Mouse (Mus musculus) intestine, postnatal 0 days (tissue): Measurements from ENCODE around the gene Mfsd12. TPM values are rescaled to one million over a fixed set of nuclear protein-coding genes. Genes with fewer than 3 reads are reported as not detected.

Source experiments
- ATAC-seq: fragments of 200-750 bp; cut with Nextera tagmentation; 2 replicates; pipeline ENCODE4 v1.8.0; 2017; ENCODE audit warnings: mild to moderate bottlenecking, moderate TSS enrichment, moderate library complexity
- H3K27ac ChIP-seq: fragments of 300-500 bp; sonication (generic); 2 replicates; pipeline ENCODE4 v1.5.1; 2014; ENCODE audit warnings: mild to moderate bottlenecking, low read depth, low read length, moderate library complexity
- H3K27me3 ChIP-seq: fragments of 300-500 bp; sonication (generic); replicated peaks from 2 replicates; pipeline ENCODE4 v1.6.1; 2014; ENCODE audit warnings: low read length, mixed read lengths; ENCODE audit not compliant: control insufficient read depth, insufficient read depth
- H3K36me3 ChIP-seq: fragments of 300-500 bp; sonication (generic); 2 replicates; pipeline ENCODE4 v1.6.1; 2014; ENCODE audit warnings: mild to moderate bottlenecking, moderate library complexity; ENCODE audit not compliant: control insufficient read depth, insufficient read depth
- H3K4me1 ChIP-seq: fragments of 300-500 bp; sonication (generic); replicated peaks from 2 replicates; pipeline ENCODE4 v1.6.1; 2014; ENCODE audit warnings: antibody characterized with exemption, low read length, mixed read lengths; ENCODE audit not compliant: control insufficient read depth, insufficient read depth
- H3K4me2 ChIP-seq: fragments of 300-500 bp; sonication (generic); replicated peaks from 2 replicates; pipeline ENCODE4 v1.6.1; 2014; ENCODE audit warnings: low read depth, mild to moderate bottlenecking, moderate library complexity
- H3K4me3 ChIP-seq: fragments of 300-500 bp; sonication (generic); 2 replicates; pipeline ENCODE4 v1.5.1; 2014; ENCODE audit warnings: low read depth, low read length
- H3K9ac ChIP-seq: fragments of 300-500 bp; sonication (generic); 2 replicates; pipeline ENCODE4 v1.6.1; 2014; ENCODE audit warnings: mild to moderate bottlenecking, low read depth, low read length
- H3K9me3 ChIP-seq: fragments of 300-500 bp; sonication (generic); 2 replicates; pipeline ENCODE4 v1.6.1; 2016; ENCODE audit warnings: mixed run types; ENCODE audit not compliant: control insufficient read depth
- CTCF ChIP-seq: sonication (generic); IDR thresholded peaks from 2 replicates; pipeline ENCODE4 v1.5.1; 2016; ENCODE audit warnings: low read depth, mild to moderate bottlenecking, control low read depth, antibody characterized with exemption, moderate library complexity
- WGBS: fragments of 180-500 bp; shearing (Covaris S2); extraction: QIAGEN DNeasy Blood & Tissue Kit; methylation state at CpG from one replicate; pipeline ENCODE4 v1.1.7; 2014; 5-methylcytosine and 5-hydroxymethylcytosine counted together
- polyA plus RNA-seq: library from polyadenylated mRNA; unstranded; fragments of >200 nt; fragmentation: Nextera tagmentation; extraction: Ambion mirVana; gene quantifications from 2 replicates; pipeline ENCODE4 v1.2.1, GENCODE M21; 2015

Gene Mfsd12
- polyA plus RNA-seq, 1 experiment from 2014 or later: 29.6 TPM

GRCm38 (mm10) chr10:81389373-81389772 is 32.1 kb downstream of the Mfsd12 start:
- TF ChIP-seq CTCF: no peak
- WGBS: 76% methylated on average over 3 of the region's 3 CpGs
- ATAC-seq: no peak
- H3K27ac ChIP-seq: no peak overlapping the region
- no peaks in the 10 kb centered on the region for H3K27me3 ChIP-seq
- no peaks in the 10 kb centered on the region for H3K9me3 ChIP-seq
- H3K4me1 ChIP-seq: peaks cover 3% of the 10 kb centered on the region; the same call in 1 of the 2 replicates
- no peak overlapping the region for H3K4me2 ChIP-seq
- H3K9ac ChIP-seq: no peak overlapping the region; the same call in 1 of the 2 replicates
- H3K4me3 ChIP-seq: no peak overlapping the region
- H3K36me3 ChIP-seq: peaks cover 34% of the 10 kb centered on the region

GRCm38 (mm10) chr10:81389801-81390677 is 32.7 kb downstream of the Mfsd12 start:
- 62% methylated on average over 23 of the region's 23 CpGs for WGBS
- H3K9ac ChIP-seq: no peak overlapping the region
- no peak overlapping the region for H3K27ac ChIP-seq
- peaks cover 2% of the 10 kb centered on the region; the same call in 1 of the 2 replicates for H3K4me1 ChIP-seq
- no peak overlapping the region for H3K4me3 ChIP-seq
- no peak for ATAC-seq
- no peaks in the 10 kb centered on the region for H3K9me3 ChIP-seq
- no peak overlapping the region for H3K4me2 ChIP-seq
- peak; percentile 93 for TF ChIP-seq CTCF
- no peaks in the 10 kb centered on the region for H3K27me3 ChIP-seq
- peaks cover 37% of the 10 kb centered on the region for H3K36me3 ChIP-seq

GRCm38 (mm10) chr10:81390678-81390965 is 33.3 kb downstream of the Mfsd12 start:
- no peak for ATAC-seq
- TF ChIP-seq CTCF: no peak
- Histone ChIP-seq H3K4me2 (no peak overlapping the region), H3K4me1 (no peaks in the 10 kb centered on the region; the same call in 1 of the 2 replicates), H3K4me3 (no peak overlapping the region), H3K9ac (no peak overlapping the region), H3K9me3 (no peaks in the 10 kb centered on the region), H3K27me3 (no peaks in the 10 kb centered on the region), H3K36me3 (peaks cover 38% of the 10 kb centered on the region), H3K27ac (no peak overlapping the region)
- 90% methylated on average over 13 of the region's 13 CpGs for WGBS

- peak overlapping the region; percentile 95 for H3K27ac ChIP-seq
- H3K4me1 ChIP-seq: no peaks in the 10 kb centered on the region; the same call in 1 of the 2 replicates
- peak overlapping the region; percentile 79 for H3K4me2 ChIP-seq
- no peak for TF ChIP-seq CTCF
- peak; percentile 85 for ATAC-seq
- H3K9ac ChIP-seq: no peak overlapping the region
- WGBS: 43% methylated on average over 6 of the region's 6 CpGs
- H3K36me3 ChIP-seq: peaks cover 29% of the 10 kb centered on the region
- H3K27me3 ChIP-seq: no peaks in the 10 kb centered on the region
- no peaks in the 10 kb centered on the region for H3K9me3 ChIP-seq
- peak overlapping the region; percentile 48; the same call in 1 of the 2 replicates for H3K4me3 ChIP-seq
Observed at GRCm38 (mm10) chr10:81392270-81392669, 35.0 kb downstream of the Mfsd12 start.

- ATAC-seq: peak; percentile 87
- 32% methylated on average over 14 of the region's 14 CpGs for WGBS
- peak within 1 kb of the TSS; percentile 48 for H3K4me3 ChIP-seq
Observed at GRCm38 (mm10) chr10:81392781-81393185, 35.5 kb downstream of the Mfsd12 start, which contains the start of gene Smim24. Smim24 (plus strand) TSS chr10:81393051.

GRCm38 (mm10) chr10:81393456-81394063 is 36.3 kb downstream of the Mfsd12 start:
- 3% methylated on average over 17 of the region's 19 CpGs for WGBS
- H3K27me3 ChIP-seq: no peaks in the 10 kb centered on the region
- H3K27ac ChIP-seq: peak overlapping the region; percentile 95
- no peaks in the 10 kb centered on the region; the same call in 1 of the 2 replicates for H3K4me1 ChIP-seq
- H3K9ac ChIP-seq: peak overlapping the region; percentile 63
- peak overlapping the region; percentile 48 for H3K4me3 ChIP-seq
- no peak for ATAC-seq
- peaks cover 16% of the 10 kb centered on the region for H3K36me3 ChIP-seq
- H3K9me3 ChIP-seq: no peaks in the 10 kb centered on the region
- 0 out of 2 replicates have a peak, but pooled peaks have one; percentile 19 for TF ChIP-seq CTCF
- H3K4me2 ChIP-seq: peak overlapping the region; percentile 79

More at GRCm38 (mm10) chr10:81392781-81393185, 35.5 kb downstream of the Mfsd12 start, which contains the start of gene Smim24:
- Histone ChIP-seq H3K27ac (peak within 1 kb of the TSS; percentile 95), H3K27me3 (no peaks in the 10 kb centered on the region), H3K9ac (peak within 1 kb of the TSS; percentile 63), H3K9me3 (no peaks in the 10 kb centered on the region), H3K4me1 (no peaks in the 10 kb centered on the region; the same call in 1 of the 2 replicates), H3K36me3 (peaks cover 24% of the 10 kb centered on the region), H3K4me2 (peak within 1 kb of the TSS; percentile 79)
- no peak for TF ChIP-seq CTCF
